Mouse (Mus musculus) cortical plate, adult 2 months (tissue): ENCODE measurements around the gene Smc4. TPM values are rescaled to one million over a fixed set of nuclear protein-coding genes. Genes with fewer than 3 reads are reported as not detected.

Source experiments
- H3K27ac ChIP-seq: fragments of 200-500 bp; 2 replicates; pipeline ENCODE4 v1.5.1; 2012; ENCODE audit warnings: low read length, control low read depth, inconsistent platforms; ENCODE audit not compliant: insufficient read depth
- H3K4me1 ChIP-seq: fragments of 200-500 bp; 2 replicates; pipeline ENCODE4 v1.6.1; 2011; ENCODE audit warnings: low read length; ENCODE audit not compliant: control insufficient read depth, insufficient read depth
- H3K4me3 ChIP-seq: fragments of 200-500 bp; 2 replicates; pipeline ENCODE4 v1.5.1; 2011; ENCODE audit warnings: mild to moderate bottlenecking, low read length, control low read depth; ENCODE audit not compliant: insufficient read depth
- CTCF ChIP-seq: fragments of 200-500 bp; IDR thresholded peaks from 2 replicates; pipeline ENCODE4 v1.5.1; 2011; ENCODE audit warnings: mild to moderate bottlenecking, control low read depth, low read length; ENCODE audit not compliant: insufficient read depth; ENCODE audit errors: extremely low read depth
- POLR2A ChIP-seq: fragments of 200-500 bp; IDR thresholded peaks from 2 replicates; pipeline ENCODE4 v1.6.1; 2011; ENCODE audit warnings: mild to moderate bottlenecking, low read length, control low read depth; ENCODE audit not compliant: insufficient read depth; ENCODE audit errors: extremely low read depth
- polyA plus RNA-seq: library from polyadenylated mRNA; depleted of rRNA; stranded (reverse); fragments of >200 nt; gene quantifications from 2 replicates; pipeline ENCODE4 v1.2.3, GENCODE M21; 2012; rRNA removed

Gene Smc4
- polyA plus RNA-seq, 1 experiment = 4.5 TPM

DNA sequence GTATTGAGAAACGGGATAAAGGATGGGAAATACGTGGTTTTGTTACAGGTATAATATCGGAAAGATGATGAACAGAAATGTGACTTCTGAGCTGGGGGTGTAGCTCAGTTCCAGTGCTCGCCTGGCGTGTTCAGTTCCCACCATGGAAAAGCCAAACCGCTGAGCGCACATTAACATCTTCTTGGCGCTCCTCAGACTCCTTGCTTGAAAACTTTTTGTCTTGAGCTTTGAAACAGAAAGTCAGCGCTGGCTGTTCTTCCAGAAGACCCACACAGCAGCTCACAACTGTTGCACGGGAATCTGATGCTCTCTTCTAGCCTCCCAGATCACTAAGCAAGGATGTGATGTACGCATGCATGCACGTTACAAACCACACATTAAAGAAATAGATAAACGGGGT, 41.2 kb downstream of the Smc4 start:
- Histone ChIP-seq H3K4me1 (no peaks in the 10 kb centered on the region), H3K27ac (no peak overlapping the region), H3K4me3 (peak overlapping the region; percentile 59; the same call in 1 of the 2 replicates)
- no peak for TF ChIP-seq CTCF
- TF ChIP-seq POLR2A = no peak

DNA sequence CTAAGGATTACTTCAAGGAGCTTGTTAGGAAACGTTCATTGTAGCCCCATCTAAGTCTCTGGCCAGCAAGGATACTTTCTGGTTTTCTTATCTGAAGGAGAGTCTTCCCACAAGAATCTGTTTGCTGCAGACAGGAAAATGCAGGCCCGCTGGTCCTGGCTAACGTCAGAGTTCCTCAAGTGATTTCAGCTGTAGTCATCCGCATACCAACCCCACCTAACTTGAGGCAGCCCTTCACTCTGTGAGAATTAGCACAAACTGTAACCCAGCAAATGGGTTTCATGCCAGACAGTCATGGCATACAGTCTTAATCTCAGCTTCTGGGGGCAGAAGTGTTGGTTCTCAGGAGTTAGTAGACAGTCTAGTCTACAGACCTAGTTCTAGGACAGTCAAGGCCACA, 42.0 kb downstream of the Smc4 start:
- no peak overlapping the region for H3K4me3 ChIP-seq
- H3K4me1 ChIP-seq = no peaks in the 10 kb centered on the region
- TF ChIP-seq POLR2A (no peak), CTCF (no peak)
- H3K27ac ChIP-seq = no peak overlapping the region

GRCm38 (mm10) chr3:69047684-69048083, 43.1 kb downstream of the Smc4 start:
- no peaks in the 10 kb centered on the region for H3K4me1 ChIP-seq
- no peak overlapping the region for H3K4me3 ChIP-seq
- H3K27ac ChIP-seq = peak overlapping the region; percentile 87
- TF ChIP-seq CTCF (no peak), POLR2A (no peak)

DNA sequence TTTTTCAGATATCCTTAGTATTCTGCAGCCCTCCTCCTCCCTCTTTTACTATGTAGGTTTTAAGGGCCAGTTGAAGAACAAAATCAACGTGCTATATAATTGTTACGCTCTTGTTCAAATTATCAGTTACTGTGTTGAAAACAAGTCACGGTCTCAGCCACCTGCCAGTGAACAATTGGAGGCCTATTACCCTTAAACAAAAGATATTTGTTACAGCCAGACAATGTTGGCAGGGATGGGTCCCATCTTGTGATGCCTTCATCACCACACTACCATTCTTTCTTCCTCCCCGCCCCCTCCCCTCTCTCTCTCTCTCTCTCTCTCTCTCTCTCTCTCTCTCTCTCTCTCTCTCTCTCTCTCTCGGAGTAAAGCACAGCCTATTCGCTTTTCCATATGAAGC, 44.5 kb downstream of the Smc4 start:
- Histone ChIP-seq H3K4me3 (no peak overlapping the region), H3K27ac (peak overlapping the region; percentile 82; the same call in 1 of the 2 replicates), H3K4me1 (no peaks in the 10 kb centered on the region)
- no peak for TF ChIP-seq CTCF

DNA sequence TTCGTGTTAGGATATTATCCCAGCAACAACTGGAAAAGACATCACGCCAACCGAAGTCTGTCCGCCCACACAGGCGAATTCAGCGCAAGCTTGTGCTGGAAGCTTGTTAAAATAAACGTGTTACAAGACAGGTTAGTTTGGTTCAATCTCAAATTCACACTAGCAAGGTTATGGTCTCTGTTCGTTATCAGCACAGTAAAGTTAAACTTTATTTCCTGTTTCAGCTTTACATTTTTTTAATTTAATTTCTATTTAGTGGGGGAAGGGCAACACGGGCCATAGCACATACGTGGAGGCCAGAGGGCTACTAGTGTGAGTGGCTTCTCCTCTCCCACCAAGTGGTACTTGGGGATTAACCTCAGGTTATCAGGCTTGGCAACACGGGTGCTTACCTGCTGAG, 47.4 kb downstream of the Smc4 start:
- H3K27ac ChIP-seq = no peak overlapping the region
- H3K4me3 ChIP-seq = no peak overlapping the region
- no peaks in the 10 kb centered on the region for H3K4me1 ChIP-seq
- no peak for TF ChIP-seq POLR2A
- no peak for TF ChIP-seq CTCF

DNA sequence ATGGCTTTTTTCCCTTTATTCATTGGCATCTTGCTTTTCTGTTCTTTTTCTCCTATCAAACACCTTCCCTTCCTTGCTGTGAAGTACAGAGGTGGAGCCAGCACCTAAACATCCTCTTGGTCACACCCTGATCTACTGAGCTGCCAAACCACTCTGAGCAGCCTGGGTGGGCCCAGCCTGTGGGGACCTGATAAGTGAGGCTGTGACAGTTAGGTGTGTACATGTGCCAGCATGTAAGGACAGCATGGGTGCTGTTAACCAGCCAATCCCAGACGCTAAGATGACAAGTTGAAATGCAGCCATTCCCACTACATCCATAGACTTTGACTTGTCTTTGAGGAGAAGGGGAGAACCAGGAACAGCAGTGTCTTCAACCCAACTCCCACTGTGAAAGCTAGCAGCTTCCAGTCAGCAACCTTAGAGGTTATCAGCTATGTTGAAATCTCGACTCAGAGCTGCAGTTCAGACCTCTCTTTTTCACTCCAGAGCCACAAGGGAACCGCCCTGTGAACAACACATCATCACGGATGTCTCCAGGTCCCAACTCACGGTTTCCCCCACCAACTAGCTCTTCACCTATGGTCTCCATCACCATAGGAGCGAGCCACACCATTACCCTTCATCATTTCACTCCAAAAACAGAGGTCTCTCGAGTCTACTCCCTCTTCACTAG, 50.4 kb downstream of the Smc4 start:
- TF ChIP-seq CTCF (no peak), POLR2A (no peak)
- H3K4me3 ChIP-seq = no peak overlapping the region
- H3K27ac ChIP-seq = no peak overlapping the region
- H3K4me1 ChIP-seq = no peaks in the 10 kb centered on the region

GRCm38 (mm10) chr3:69055871-69056270, 51.3 kb downstream of the Smc4 start:
- no peak overlapping the region for H3K27ac ChIP-seq
- TF ChIP-seq CTCF = no peak
- TF ChIP-seq POLR2A = no peak
- no peaks in the 10 kb centered on the region for H3K4me1 ChIP-seq
- H3K4me3 ChIP-seq = no peak overlapping the region

GRCm38 (mm10) chr3:69060672-69061071, 56.1 kb downstream of the Smc4 start:
- Histone ChIP-seq H3K4me1 (no peaks in the 10 kb centered on the region), H3K27ac (no peak overlapping the region), H3K4me3 (no peak overlapping the region)
- TF ChIP-seq CTCF (no peak), POLR2A (no peak)

DNA sequence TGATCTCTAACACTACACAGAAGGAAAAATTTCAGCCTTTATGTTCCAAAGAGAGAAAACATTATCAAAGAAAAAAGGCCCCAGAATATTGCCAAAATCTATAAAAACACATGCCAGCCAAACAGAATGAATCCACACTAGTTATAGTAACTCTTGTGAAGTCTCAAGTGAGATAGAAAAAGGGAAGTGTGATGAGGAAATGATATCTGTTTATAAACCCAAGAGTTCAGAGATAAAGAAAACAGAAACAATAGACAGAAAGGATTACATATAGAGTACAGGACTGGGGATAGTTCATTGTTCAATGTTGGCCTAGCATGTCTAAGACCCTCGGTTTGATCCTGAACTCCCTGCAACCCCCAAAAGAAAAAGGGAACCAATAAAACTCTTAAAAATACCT, 58.2 kb downstream of the Smc4 start:
- Histone ChIP-seq H3K4me1 (no peaks in the 10 kb centered on the region), H3K4me3 (no peak overlapping the region), H3K27ac (no peak overlapping the region)
- TF ChIP-seq CTCF (no peak), POLR2A (no peak)

- Histone ChIP-seq H3K27ac (no peak overlapping the region), H3K4me1 (no peaks in the 10 kb centered on the region), H3K4me3 (no peak overlapping the region)
- TF ChIP-seq POLR2A = no peak
- no peak for TF ChIP-seq CTCF
Measured at GRCm38 (mm10) chr3:69064005-69064404, 59.5 kb downstream of the Smc4 start.

Other genes with a start within 250 kb of the Smc4 start
- 15.6 and 18.9 TPM in 2 replicates for gene 1110032F04Rik, start 135.2 kb upstream of the Smc4 start, polyA plus RNA-seq
- 17.0 and 21.4 TPM in 2 replicates for gene Ift80, start 168 bp upstream of the Smc4 start, polyA plus RNA-seq
- 10.5 and 13.4 TPM in 2 replicates for gene Trim59, start 40.0 kb downstream of the Smc4 start, polyA plus RNA-seq
- gene Kpna4, start 122.4 kb downstream of the Smc4 start, polyA plus RNA-seq = 31.3 TPM in 2 replicates
- gene Arl14, start 217.7 kb downstream of the Smc4 start, polyA plus RNA-seq = not detected in 2 replicates